Mouse (Mus musculus): ENCODE measurements around the gene Ppa2.

GRCm38 (mm10) chr3:133387283-133387682 is 77.4 kb downstream of the Ppa2 start:
- TF ChIP-seq POLR2A (IDR thresholded peaks at IDR 0.05; ENCODE audit: low read depth, low read length) (no peak), CTCF (conservative IDR thresholded peaks at IDR 0.05; ENCODE audit: insufficient read depth, insufficient read length, low read depth, low read length) (no peak)
